Comparison of ENCODE assay signal across 23 mouse cellular contexts in genomic region chr13:9099289-9099688, GRCm38 (mm10). TPM values are rescaled to one million over a fixed set of nuclear protein-coding genes. Genes with fewer than 3 reads are reported as not detected.
A peak's percentile ranks its signal among the peaks of the same experiment; 100 is the strongest.
DNase-seq lines count a peak whose midpoint lies in the region; ATAC-seq and TF ChIP-seq lines count a peak whose summit lies in the region.
"Had no signal": no experiment of that assay in that cellular context is flagged by ENCODE, and none has a peak within 500 bp of the region (broad histone marks: within the 10 kb centered on the region; RNA-seq: fewer than 3 reads in every experiment).

No protein-coding gene starts in this region.

- H3K27ac ChIP-seq in intestine, postnatal 0 days (ENCODE audit: low read depth, low read length) = peak overlapping the region; percentile 1; the same call in 1 of the 2 replicates
- no peak overlapping the region for H3K27ac ChIP-seq in intestine, embryonic 15.5 days
- H3K27ac ChIP-seq in midbrain, embryonic 13.5 days = no peak overlapping the region
- H3K27ac ChIP-seq: embryonic facial prominence, embryonic 13.5 days; forebrain, embryonic 12.5 days; hindbrain, embryonic 10.5 days; kidney, postnatal 0 days; limb, embryonic 15.5 days; midbrain, embryonic 12.5 days; stomach, embryonic 15.5 days had no signal

- WGBS in intestine, postnatal 0 days = 57% methylated on average over 5 of the region's 5 CpGs
- WGBS in intestine, embryonic 15.5 days = 78% methylated on average over 5 of the region's 5 CpGs
- 77% methylated on average over 5 of the region's 5 CpGs for WGBS in midbrain, embryonic 13.5 days

- no peak for TF ChIP-seq CTCF in intestine, postnatal 0 days (IDR thresholded peaks at IDR 0.05; ENCODE audit: low read depth)

- no peak for ATAC-seq in intestine, postnatal 0 days
- no peak for ATAC-seq in intestine, embryonic 15.5 days
- ATAC-seq in granulocyte monocyte progenitor cell, adult 5-6 weeks (replicated peaks; ENCODE audit: poor library complexity, severe bottlenecking) = peak; percentile 49
- ATAC-seq in midbrain, embryonic 13.5 days = no peak

- DNase-seq in CD4-positive helper T cell, adult 2 months (ENCODE audit: low read depth, low spot score) = peak; percentile 31
- peak; percentile 15 for DNase-seq in retina, postnatal 1 day
- no peak for DNase-seq in left cerebral cortex, adult 9 months (ENCODE audit: low spot score in 2 of 2)
- DNase-seq in heart, adult 11 months = no peak
- DNase-seq: adrenal gland, postnatal 10 days; cerebellum, adult 2 months; cerebellum, postnatal 25 days; embryo, embryonic 11 days; gastrocnemius, postnatal 36 days; kidney, adult 2 months; layer of hippocampus, adult 9-11 months had no signal

- no peaks in the 10 kb centered on the region for H3K9me3 ChIP-seq in intestine, postnatal 0 days (ENCODE audit: control insufficient read depth)
- no peaks in the 10 kb centered on the region for H3K9me3 ChIP-seq in intestine, embryonic 15.5 days
- H3K9me3 ChIP-seq in midbrain, embryonic 13.5 days = no peaks in the 10 kb centered on the region
- H3K9me3 ChIP-seq: embryonic facial prominence, embryonic 13.5 days; forebrain, embryonic 12.5 days; hindbrain, embryonic 10.5 days; limb, embryonic 15.5 days; midbrain, embryonic 12.5 days; stomach, embryonic 15.5 days had no signal

- no peaks in the 10 kb centered on the region for H3K27me3 ChIP-seq in intestine, postnatal 0 days (replicated peaks; ENCODE audit: control insufficient read depth, insufficient read depth, low read length)
- no peaks in the 10 kb centered on the region for H3K27me3 ChIP-seq in intestine, embryonic 15.5 days (replicated peaks)
- H3K27me3 ChIP-seq in midbrain, embryonic 13.5 days = no peaks in the 10 kb centered on the region
- H3K27me3 ChIP-seq: embryonic facial prominence, embryonic 13.5 days; forebrain, embryonic 12.5 days; limb, embryonic 15.5 days; midbrain, embryonic 12.5 days; stomach, embryonic 15.5 days had no signal

- no peak overlapping the region for H3K4me3 ChIP-seq in intestine, postnatal 0 days (ENCODE audit: low read depth, low read length)
- no peak overlapping the region for H3K4me3 ChIP-seq in intestine, embryonic 15.5 days (replicated peaks)
- H3K4me3 ChIP-seq in midbrain, embryonic 13.5 days (replicated peaks) = no peak overlapping the region
- H3K4me3 ChIP-seq: embryonic facial prominence, embryonic 13.5 days; erythroblast, embryonic 14.5 days; forebrain, embryonic 12.5 days; hindbrain, embryonic 10.5 days; limb, embryonic 15.5 days; midbrain, embryonic 12.5 days; stomach, embryonic 15.5 days had no signal

- no peaks in the 10 kb centered on the region for H3K36me3 ChIP-seq in intestine, postnatal 0 days (ENCODE audit: control insufficient read depth, insufficient read depth)
- H3K36me3 ChIP-seq in intestine, embryonic 15.5 days = no peaks in the 10 kb centered on the region
- H3K36me3 ChIP-seq in midbrain, embryonic 13.5 days = no peaks in the 10 kb centered on the region
- H3K36me3 ChIP-seq: embryonic facial prominence, embryonic 13.5 days; forebrain, embryonic 12.5 days; hindbrain, embryonic 10.5 days; limb, embryonic 15.5 days; midbrain, embryonic 12.5 days; stomach, embryonic 15.5 days had no signal

- H3K4me1 ChIP-seq in intestine, postnatal 0 days (replicated peaks; ENCODE audit: control insufficient read depth, insufficient read depth, low read length) = no peaks in the 10 kb centered on the region; the same call in 1 of the 2 replicates
- 0 out of 2 replicates have a peak, but pooled peaks cover 5% of the 10 kb centered on the region for H3K4me1 ChIP-seq in intestine, embryonic 15.5 days (replicated peaks)
- peaks cover 30% of the 10 kb centered on the region for H3K4me1 ChIP-seq in midbrain, embryonic 13.5 days (replicated peaks)

- H3K9ac ChIP-seq in intestine, postnatal 0 days (ENCODE audit: low read depth, low read length) = no peak overlapping the region
- no peak overlapping the region for H3K9ac ChIP-seq in intestine, embryonic 15.5 days
- no peak overlapping the region for H3K9ac ChIP-seq in midbrain, embryonic 13.5 days (replicated peaks)
- H3K9ac ChIP-seq: embryonic facial prominence, embryonic 13.5 days; forebrain, embryonic 12.5 days; limb, embryonic 15.5 days; midbrain, embryonic 12.5 days; stomach, embryonic 15.5 days had no signal

- H3K4me2 ChIP-seq in intestine, postnatal 0 days (replicated peaks; ENCODE audit: low read depth) = no peak overlapping the region
- H3K4me2 ChIP-seq in intestine, embryonic 15.5 days (replicated peaks) = no peak overlapping the region
- no peak overlapping the region for H3K4me2 ChIP-seq in midbrain, embryonic 13.5 days (replicated peaks)
- H3K4me2 ChIP-seq: embryonic facial prominence, embryonic 13.5 days; forebrain, embryonic 12.5 days; limb, embryonic 15.5 days; midbrain, embryonic 12.5 days; stomach, embryonic 15.5 days had no signal

RNA-seq across cellular contexts. Expression of gene Larp4b, which starts 5.6 kb away (rescaled TPM):
- polyA plus RNA-seq in intestine, postnatal 0 days (2015; fragmentation: Nextera tagmentation; extraction: Ambion mirVana) = 32.5 and 35.8 TPM in 2 replicates
- 37.6 and 38.3 TPM in 2 replicates for polyA plus RNA-seq in intestine, embryonic 15.5 days (2015; fragmentation: Nextera tagmentation; extraction: Ambion mirVana)
- 59.1 and 61.6 TPM in 2 replicates for total RNA-seq in granulocyte monocyte progenitor cell, adult 5-6 weeks (2014; fragmentation: Nextera tagmentation)
- total RNA-seq in granulocyte monocyte progenitor cell, adult 5-6 weeks (2017) = 79.1 and 81.7 TPM in 2 replicates
- polyA plus RNA-seq in midbrain, embryonic 13.5 days (2015; fragmentation: Nextera tagmentation; extraction: Ambion mirVana) = 34.1 and 36.1 TPM in 2 replicates

Comparison
In these comparisons a context has a peak if more than half of its experiments do, and no peak if none do; other contexts are left out.
1. DNase-seq: peak in CD4-positive helper T cell, adult 2 months (single experiment) and retina, postnatal 1 day (single experiment); none in left cerebral cortex, adult 9 months (0 of 2) and heart, adult 11 months (single experiment).